Mouse (Mus musculus): ENCODE data around the gene Thy1. TPM values are rescaled to one million over a fixed set of nuclear protein-coding genes. Genes with fewer than 3 reads are reported as not detected.

Thy1 gene
- polyA plus RNA-seq, 2 experiments, result 0.33 to 0.90 TPM

DNA sequence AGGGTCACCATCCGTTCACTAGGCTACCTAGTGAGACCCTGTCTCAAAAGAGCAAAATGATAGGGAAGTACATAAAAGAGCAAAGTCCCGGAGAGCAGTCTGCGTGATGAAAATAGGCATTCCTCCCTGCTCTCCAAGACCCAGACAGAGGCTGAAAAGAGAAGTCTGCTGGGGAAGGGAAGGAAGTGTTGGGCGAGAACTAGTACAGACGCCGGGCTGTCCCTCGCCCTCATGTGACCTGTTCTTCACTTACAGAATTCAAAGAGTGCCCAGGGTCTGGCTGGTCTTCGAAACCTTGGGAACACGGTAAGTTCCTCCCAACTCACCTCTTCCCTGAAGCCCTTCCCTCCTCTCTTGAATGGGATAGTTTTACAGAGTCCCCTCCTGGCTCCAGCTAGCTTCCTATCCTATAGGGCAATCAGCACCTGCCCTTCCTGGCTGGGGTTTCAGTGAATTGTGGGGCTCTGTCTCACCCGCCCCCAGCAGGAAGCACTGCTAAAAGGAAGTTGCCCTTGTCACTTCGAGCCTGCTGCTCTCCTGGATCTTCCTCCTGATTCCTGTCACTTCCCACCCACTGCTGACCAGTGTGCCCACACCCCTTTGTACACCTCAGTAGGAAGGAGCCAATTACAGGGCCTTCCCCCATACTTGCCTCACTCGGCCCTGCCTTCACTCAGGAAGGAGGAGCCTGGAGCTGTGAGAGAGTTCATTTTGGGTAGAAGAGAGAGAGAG, 45.9 kb downstream of the Thy1 start:
- Histone ChIP-seq H3K4me1 (replicated peaks; ENCODE audit: control insufficient read depth in 2 of 2, insufficient read depth in 2 of 2, low read length in 1 of 2) (peaks cover 6 to 10% of the 10 kb centered on the region in 2 experiments), H3K9me3 (ENCODE audit: control insufficient read depth, low read length) (no peaks in the 10 kb centered on the region), H3K4me3 (ENCODE audit: insufficient read depth in 1 of 2, low read depth in 2 of 2, low read length in 2 of 2) (no peak overlapping the region), H3K9ac (replicated peaks) (no peak overlapping the region), H3K4me2 (ENCODE audit: low read depth) (no peak overlapping the region), H3K27me3 (ENCODE audit: control insufficient read depth, insufficient read depth, low read length) (peaks cover 6% of the 10 kb centered on the region), H3K36me3 (replicated peaks; ENCODE audit: control insufficient read depth, insufficient read depth, low read depth) (no peaks in the 10 kb centered on the region), H3K27ac (no peak overlapping the region)
- ATAC-seq (ENCODE audit: insufficient read depth) (no peak), DNase-seq (ENCODE audit: low read depth in 3 of 3, low spot score in 3 of 3) (no peak)
- WGBS (ENCODE audit: insufficient replicate concordance), result 24% methylated on average over 12 of the region's 12 CpGs
- TF ChIP-seq CTCF (IDR thresholded peaks at IDR 0.05; ENCODE audit: low read depth) (no peak), EP300 (IDR thresholded peaks at IDR 0.05; ENCODE audit: low read depth) (no peak)

DNA sequence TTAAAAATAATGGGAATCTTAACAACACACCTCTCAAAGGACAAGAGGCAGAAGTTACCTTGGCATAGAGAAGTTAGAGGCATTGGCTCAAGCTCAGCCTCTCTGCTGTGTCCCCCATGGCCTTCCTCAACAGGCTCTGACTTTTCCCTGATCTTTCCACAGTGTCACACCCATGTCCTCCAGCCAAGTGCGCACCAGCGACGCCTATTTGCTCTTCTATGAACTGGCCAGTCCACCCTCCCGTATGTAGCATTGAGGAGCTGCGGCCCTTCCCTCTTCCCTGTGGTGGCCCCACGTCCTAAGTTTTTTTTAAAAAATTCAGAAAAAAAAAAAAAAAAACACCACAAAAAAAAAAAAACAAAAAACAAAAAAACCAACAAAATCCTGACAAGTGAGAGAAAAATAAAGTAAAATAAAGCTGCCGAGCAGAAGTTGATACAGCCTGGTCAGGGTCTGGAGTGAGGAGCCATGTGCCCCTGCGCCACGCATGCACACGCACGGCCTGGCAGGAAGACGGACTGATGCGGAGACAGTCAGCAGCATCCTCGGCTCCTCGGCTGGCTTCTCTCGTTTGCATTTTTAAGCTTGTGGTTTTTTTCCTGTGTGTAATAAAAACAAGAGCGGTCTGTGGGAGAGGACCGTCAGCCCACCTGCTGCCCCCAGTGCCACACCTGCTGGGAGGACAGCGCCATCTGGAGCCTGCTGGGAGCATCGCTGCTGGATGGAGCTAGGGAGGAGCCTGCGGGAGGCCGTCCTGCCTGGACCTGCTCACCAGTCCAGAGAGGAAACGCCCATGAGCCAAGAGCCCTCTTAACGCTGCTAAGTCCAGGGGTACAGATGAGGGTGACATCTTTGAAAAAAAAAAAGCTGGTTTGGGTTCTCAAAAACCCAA, 50.7 kb downstream of the Thy1 start:
- WGBS (ENCODE audit: insufficient replicate concordance), result 47% methylated on average over 24 of the region's 24 CpGs
- no peak overlapping the region for H3K4me2 ChIP-seq (ENCODE audit: low read depth)
- ATAC-seq (ENCODE audit: insufficient read depth) (0 out of 2 replicates have a peak, but pooled peaks have one; percentile 21), DNase-seq (ENCODE audit: low read depth in 3 of 3, low spot score in 3 of 3) (no peak)
- TF ChIP-seq EP300 (IDR thresholded peaks at IDR 0.05; ENCODE audit: low read depth) (no peak), CTCF (IDR thresholded peaks at IDR 0.05; ENCODE audit: low read depth) (peak; percentile 84)
- peaks cover 0 to 2% of the 10 kb centered on the region in 2 experiments; a peak in 1 of 4 replicates for H3K4me1 ChIP-seq (replicated peaks; ENCODE audit: control insufficient read depth in 2 of 2, insufficient read depth in 2 of 2, low read length in 1 of 2)
- H3K4me3 ChIP-seq (ENCODE audit: insufficient read depth in 1 of 2, low read depth in 2 of 2, low read length in 2 of 2), result no peak overlapping the region
- no peak overlapping the region for H3K9ac ChIP-seq (replicated peaks)
- H3K27ac ChIP-seq, result no peak overlapping the region
- no peaks in the 10 kb centered on the region for H3K9me3 ChIP-seq (ENCODE audit: control insufficient read depth, low read length)
- no peaks in the 10 kb centered on the region for H3K27me3 ChIP-seq (ENCODE audit: control insufficient read depth, insufficient read depth, low read length)
- H3K36me3 ChIP-seq (replicated peaks; ENCODE audit: control insufficient read depth, insufficient read depth, low read depth), result no peaks in the 10 kb centered on the region

DNA sequence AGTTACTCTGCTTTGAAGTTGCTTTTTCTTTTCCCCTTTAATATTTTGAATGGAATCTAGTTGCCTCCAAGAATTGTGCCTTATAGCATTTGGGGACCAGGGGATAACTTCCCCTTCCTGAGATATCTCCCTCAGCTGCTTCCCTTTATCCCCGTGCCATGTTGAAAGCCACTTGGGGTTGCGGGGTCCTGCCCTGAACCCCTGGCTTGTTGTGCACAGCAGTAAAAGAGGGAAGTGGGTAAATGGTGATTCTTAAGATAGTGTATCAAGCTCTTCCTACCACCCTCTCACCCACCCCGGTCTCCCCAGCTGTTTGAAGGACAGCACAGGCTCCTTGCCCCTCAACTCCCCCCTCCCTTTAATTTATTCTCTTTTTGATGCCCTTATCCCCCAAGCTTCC, 51.6 kb downstream of the Thy1 start:
- no peaks in the 10 kb centered on the region for H3K4me1 ChIP-seq (replicated peaks; ENCODE audit: control insufficient read depth in 2 of 2, insufficient read depth in 2 of 2, low read length in 1 of 2)
- 29% methylated on average over 3 of the region's 3 CpGs for WGBS (ENCODE audit: insufficient replicate concordance)
- H3K9me3 ChIP-seq (ENCODE audit: control insufficient read depth, low read length), result no peaks in the 10 kb centered on the region
- no peak for ATAC-seq (ENCODE audit: insufficient read depth)
- no peak for DNase-seq (ENCODE audit: low read depth in 3 of 3, low spot score in 3 of 3)
- H3K27ac ChIP-seq, result no peak overlapping the region
- H3K27me3 ChIP-seq (ENCODE audit: control insufficient read depth, insufficient read depth, low read length), result no peaks in the 10 kb centered on the region
- no peaks in the 10 kb centered on the region for H3K36me3 ChIP-seq (replicated peaks; ENCODE audit: control insufficient read depth, insufficient read depth, low read depth)
- no peak overlapping the region for H3K4me2 ChIP-seq (ENCODE audit: low read depth)
- no peak for TF ChIP-seq EP300 (IDR thresholded peaks at IDR 0.05; ENCODE audit: low read depth)
- no peak overlapping the region for H3K4me3 ChIP-seq (ENCODE audit: insufficient read depth in 1 of 2, low read depth in 2 of 2, low read length in 2 of 2)
- H3K9ac ChIP-seq (replicated peaks), result no peak overlapping the region

DNA sequence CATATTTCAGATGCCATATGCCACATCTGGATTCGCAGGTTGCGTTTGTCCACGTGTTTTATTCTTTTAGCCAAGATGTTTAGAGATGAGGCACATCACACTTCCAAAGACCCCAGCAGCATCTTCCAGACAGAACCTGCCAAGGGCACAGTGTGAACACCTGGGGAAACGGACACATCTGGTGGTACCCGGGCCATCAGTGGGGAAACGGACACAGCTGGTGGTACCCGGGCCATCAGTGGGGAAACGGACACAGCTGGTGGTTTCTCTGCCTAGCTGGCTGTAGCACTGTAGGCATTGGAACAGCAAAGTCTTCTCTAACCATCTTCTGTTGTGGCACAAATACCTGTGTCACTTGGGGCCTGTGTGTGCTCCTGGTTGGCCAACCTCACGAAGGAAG, 52.6 kb downstream of the Thy1 start:
- TF ChIP-seq EP300 (IDR thresholded peaks at IDR 0.05; ENCODE audit: low read depth) (no peak), CTCF (IDR thresholded peaks at IDR 0.05; ENCODE audit: low read depth) (no peak)
- Histone ChIP-seq H3K4me1 (replicated peaks; ENCODE audit: control insufficient read depth in 2 of 2, insufficient read depth in 2 of 2, low read length in 1 of 2) (no peaks in the 10 kb centered on the region), H3K27ac (no peak overlapping the region), H3K9ac (replicated peaks) (no peak overlapping the region), H3K9me3 (ENCODE audit: control insufficient read depth, low read length) (no peaks in the 10 kb centered on the region), H3K4me3 (ENCODE audit: insufficient read depth in 1 of 2, low read depth in 2 of 2, low read length in 2 of 2) (no peak overlapping the region), H3K36me3 (replicated peaks; ENCODE audit: control insufficient read depth, insufficient read depth, low read depth) (no peaks in the 10 kb centered on the region), H3K4me2 (ENCODE audit: low read depth) (no peak overlapping the region), H3K27me3 (ENCODE audit: control insufficient read depth, insufficient read depth, low read length) (no peaks in the 10 kb centered on the region)
- DNase-seq (ENCODE audit: low read depth in 3 of 3, low spot score in 3 of 3), result no peak
- 79% methylated on average over 9 of the region's 9 CpGs for WGBS (ENCODE audit: insufficient replicate concordance)
- ATAC-seq (ENCODE audit: insufficient read depth), result no peak

DNA sequence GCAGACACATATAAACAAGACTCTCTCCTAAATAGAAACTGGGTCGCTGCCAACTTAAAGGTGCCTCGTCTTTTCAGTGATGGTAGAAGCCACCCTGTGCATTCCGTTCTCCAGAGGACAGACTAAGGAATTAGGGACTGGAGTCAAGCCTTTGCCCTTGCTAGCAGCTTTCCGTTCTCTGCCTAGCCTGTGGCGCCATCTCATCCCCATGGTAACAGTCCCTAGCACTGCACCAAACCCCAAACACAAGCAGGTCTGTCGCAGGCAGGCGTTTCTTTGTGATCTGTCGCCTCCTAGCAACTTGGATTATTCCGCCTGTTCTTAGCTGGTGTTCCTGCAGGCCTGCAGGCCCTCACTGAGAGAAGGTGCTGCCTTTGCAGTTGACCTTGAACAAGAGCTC, 53.4 kb downstream of the Thy1 start:
- no peaks in the 10 kb centered on the region for H3K9me3 ChIP-seq (ENCODE audit: control insufficient read depth, low read length)
- no peak overlapping the region for H3K27ac ChIP-seq
- no peak overlapping the region for H3K4me3 ChIP-seq (ENCODE audit: insufficient read depth in 1 of 2, low read depth in 2 of 2, low read length in 2 of 2)
- no peak for DNase-seq (ENCODE audit: low read depth in 3 of 3, low spot score in 3 of 3)
- no peak overlapping the region for H3K9ac ChIP-seq (replicated peaks)
- H3K36me3 ChIP-seq (replicated peaks; ENCODE audit: control insufficient read depth, insufficient read depth, low read depth), result no peaks in the 10 kb centered on the region
- no peak overlapping the region for H3K4me2 ChIP-seq (ENCODE audit: low read depth)
- H3K27me3 ChIP-seq (ENCODE audit: control insufficient read depth, insufficient read depth, low read length), result no peaks in the 10 kb centered on the region
- ATAC-seq (ENCODE audit: insufficient read depth), result no peak
- no peak for TF ChIP-seq CTCF (IDR thresholded peaks at IDR 0.05; ENCODE audit: low read depth)
- TF ChIP-seq EP300 (IDR thresholded peaks at IDR 0.05; ENCODE audit: low read depth), result no peak
- H3K4me1 ChIP-seq (replicated peaks; ENCODE audit: control insufficient read depth in 2 of 2, insufficient read depth in 2 of 2, low read length in 1 of 2), result no peaks in the 10 kb centered on the region
- 69% methylated on average over 9 of the region's 9 CpGs for WGBS (ENCODE audit: insufficient replicate concordance)

Other genes starting within 250 kb of the Thy1 start
- gene Usp2, start 23.6 kb downstream of the Thy1 start, polyA plus RNA-seq (2012; rRNA removed), result 0.27 TPM in 2 replicates
- 1.6 and 2.0 TPM in 2 replicates for gene Usp2, start 23.6 kb downstream of the Thy1 start, polyA plus RNA-seq (2014; fragmentation: Nextera tagmentation; extraction: Ambion mirVana)
- not detected in 2 replicates for gene Mfrp, start 58.3 kb downstream of the Thy1 start, polyA plus RNA-seq (2012; rRNA removed)
- gene Mfrp, start 58.3 kb downstream of the Thy1 start, polyA plus RNA-seq (2014; fragmentation: Nextera tagmentation; extraction: Ambion mirVana), result not detected in 2 replicates
- 0.24 and 0.27 TPM in 2 replicates for gene C1qtnf5, start 63.9 kb downstream of the Thy1 start, polyA plus RNA-seq (2012; rRNA removed)
- gene C1qtnf5, start 63.9 kb downstream of the Thy1 start, polyA plus RNA-seq (2014; fragmentation: Nextera tagmentation; extraction: Ambion mirVana), result 0.27 and 0.30 TPM in 2 replicates
- 0.05 and 0.09 TPM in 2 replicates for gene Gm49380, start 70.1 kb downstream of the Thy1 start, polyA plus RNA-seq (2012; rRNA removed)
- gene Gm49380, start 70.1 kb downstream of the Thy1 start, polyA plus RNA-seq (2014; fragmentation: Nextera tagmentation; extraction: Ambion mirVana), result not detected in 2 replicates
- gene Rnf26, start 70.1 kb downstream of the Thy1 start, polyA plus RNA-seq (2012; rRNA removed), result 21.9 and 26.2 TPM in 2 replicates
- 29.4 and 34.3 TPM in 2 replicates for gene Rnf26, start 70.1 kb downstream of the Thy1 start, polyA plus RNA-seq (2014; fragmentation: Nextera tagmentation; extraction: Ambion mirVana)
- 6.1 and 6.2 TPM in 2 replicates for gene Mcam, start 91.1 kb downstream of the Thy1 start, polyA plus RNA-seq (2012; rRNA removed)
- 3.1 and 3.4 TPM in 2 replicates for gene Mcam, start 91.1 kb downstream of the Thy1 start, polyA plus RNA-seq (2014; fragmentation: Nextera tagmentation; extraction: Ambion mirVana)
- gene Cbl, start 190.7 kb downstream of the Thy1 start, polyA plus RNA-seq (2012; rRNA removed), result 3.4 and 3.9 TPM in 2 replicates
- gene Cbl, start 190.7 kb downstream of the Thy1 start, polyA plus RNA-seq (2014; fragmentation: Nextera tagmentation; extraction: Ambion mirVana), result 3.7 and 5.1 TPM in 2 replicates
- not detected in 2 replicates for gene Ccdc153, start 197.3 kb downstream of the Thy1 start, polyA plus RNA-seq (2012; rRNA removed)
- gene Ccdc153, start 197.3 kb downstream of the Thy1 start, polyA plus RNA-seq (2014; fragmentation: Nextera tagmentation; extraction: Ambion mirVana), result not detected in 2 replicates
- 0.02 and 0.05 TPM in 2 replicates for gene Pdzd3, start 208.1 kb downstream of the Thy1 start, polyA plus RNA-seq (2012; rRNA removed)
- 0.08 TPM in 1 of 2 replicates, not detected in the other for gene Pdzd3, start 208.1 kb downstream of the Thy1 start, polyA plus RNA-seq (2014; fragmentation: Nextera tagmentation; extraction: Ambion mirVana)
- gene Nlrx1, start 225.2 kb downstream of the Thy1 start, polyA plus RNA-seq (2012; rRNA removed), result 1.5 TPM in 2 replicates
- 2.7 and 3.4 TPM in 2 replicates for gene Nlrx1, start 225.2 kb downstream of the Thy1 start, polyA plus RNA-seq (2014; fragmentation: Nextera tagmentation; extraction: Ambion mirVana)
- gene Abcg4, start 245.2 kb downstream of the Thy1 start, polyA plus RNA-seq (2012; rRNA removed), result 35.6 and 41.6 TPM in 2 replicates
- 10.6 and 11.1 TPM in 2 replicates for gene Abcg4, start 245.2 kb downstream of the Thy1 start, polyA plus RNA-seq (2014; fragmentation: Nextera tagmentation; extraction: Ambion mirVana)

Data from liver, embryonic 14.5 days (tissue).